Mouse (Mus musculus) erythroblast, embryonic 14.5 days (primary cell): ENCODE results near the gene Cadps2.

Source experiments
- GATA1 ChIP-seq: IDR thresholded peaks from 2 replicates; pipeline ENCODE4 v1.6.1; 2012; ENCODE audit warnings: low read length, inconsistent platforms, mixed read lengths
- TAL1 ChIP-seq: IDR thresholded peaks from 3 replicates; pipeline ENCODE4 v1.6.1; 2012; ENCODE audit warnings: low read length, inconsistent platforms, mixed read lengths

GRCm38 (mm10) chr6:23835552-23835951 is 3.7 kb downstream of the Cadps2 start:
- TF ChIP-seq GATA1 (no peak), TAL1 (no peak)
